Mouse (Mus musculus) G1E (cell line): Measurements from ENCODE around the gene Cfap45.

Experiments used
- CTCF ChIP-seq: IDR thresholded peaks from 2 replicates; pipeline ENCODE4 v1.5.1; 2012; ENCODE audit warnings: low read depth, low read length, inconsistent platforms, mixed read lengths
- GATA1 ChIP-seq: IDR thresholded peaks from 2 replicates; pipeline ENCODE4 v1.6.1; 2012; ENCODE audit warnings: borderline replicate concordance, low read length, inconsistent platforms, mixed read lengths
- GATA2 ChIP-seq: IDR thresholded peaks from 2 replicates; pipeline ENCODE4 v1.6.1; 2012; ENCODE audit warnings: low read depth, low read length, inconsistent platforms, borderline replicate concordance
- POLR2AphosphoS5 ChIP-seq: IDR thresholded peaks from 2 replicates; pipeline ENCODE4 v1.6.1; 2012; ENCODE audit warnings: low read depth, low read length, inconsistent platforms; ENCODE audit not compliant: insufficient replicate concordance
- TAL1 ChIP-seq: conservative IDR thresholded peaks from 2 replicates; pipeline ENCODE4 v1.6.1; 2012; ENCODE audit warnings: low read depth, low read length, inconsistent platforms, mixed read lengths

GRCm38 (mm10) chr1:172483361-172483660 lies 37.3 kb upstream of the Cfap45 start:
- TF ChIP-seq CTCF: no peak
- no peak for TF ChIP-seq GATA1
- TF ChIP-seq POLR2AphosphoS5: no peak
- TF ChIP-seq GATA2: no peak
- no peak for TF ChIP-seq TAL1
